Mouse (Mus musculus) heart, adult 2 months (tissue): ENCODE measurements at regions not wholly inside any gene's neighbourhood (a gene's known extent, or its start where the extent isn't known, plus 50 kb on each side); places are given as distances from the start of the nearest gene placed in this dataset.

ENCODE experiments used
- DNase-seq, 2 experiments: peaks; one replicate each; pipeline ENCODE4 v3.0.0; 2021
- H3K27ac ChIP-seq: fragments of 200-600 bp; 2 replicates; pipeline ENCODE4 v1.8.1; 2022
- H3K27me3 ChIP-seq: fragments of 200-500 bp; 2 replicates; pipeline ENCODE4 v1.6.1; 2012; ENCODE audit warnings: mild to moderate bottlenecking, low read length, inconsistent platforms, mixed read lengths; ENCODE audit not compliant: control insufficient read depth, insufficient read depth
- H3K36me3 ChIP-seq: fragments of 200-500 bp; 2 replicates; pipeline ENCODE4 v1.6.1; 2012; ENCODE audit warnings: low read length, inconsistent platforms; ENCODE audit not compliant: control insufficient read depth, insufficient read depth
- H3K4me1 ChIP-seq: fragments of 200-500 bp; 2 replicates; pipeline ENCODE4 v1.6.1; 2011; ENCODE audit warnings: low read length; ENCODE audit not compliant: control insufficient read depth, insufficient read depth
- H3K4me3 ChIP-seq: fragments of 200-600 bp; 2 replicates; pipeline ENCODE4 v1.8.1; 2022
- H3K79me2 ChIP-seq: fragments of 200-500 bp; replicated peaks from 2 replicates; pipeline ENCODE4 v1.6.1; 2012; ENCODE audit warnings: mild to moderate bottlenecking, inconsistent platforms, low read length, moderate library complexity, mixed read lengths; ENCODE audit not compliant: control insufficient read depth, insufficient read depth
- H3K9ac ChIP-seq: fragments of 200-500 bp; 2 replicates; pipeline ENCODE4 v1.6.1; 2012; ENCODE audit warnings: low read depth, mild to moderate bottlenecking, control low read depth, inconsistent platforms, low read length, mixed read lengths
- CTCF ChIP-seq: fragments of 200-600 bp; IDR thresholded peaks from 2 replicates; pipeline ENCODE4 v1.8.1; 2022; ENCODE audit warnings: antibody characterized with exemption, mild to moderate bottlenecking, moderate library complexity
- EP300 ChIP-seq: fragments of 200-500 bp; IDR thresholded peaks from 2 replicates; pipeline ENCODE4 v1.6.1; 2011; ENCODE audit warnings: low read depth, low read length, control low read depth; ENCODE audit not compliant: insufficient read depth
- POLR2A ChIP-seq: fragments of 200-500 bp; IDR thresholded peaks from 2 replicates; pipeline ENCODE4 v1.6.1; 2011; ENCODE audit warnings: mild to moderate bottlenecking, low read depth, low read length, control low read depth; ENCODE audit not compliant: insufficient read depth
- WGBS: fragments of 180-500 bp; shearing (Covaris S2); methylation state at CpG from one replicate; pipeline ENCODE4 v1.1.7; 2018; 5-methylcytosine and 5-hydroxymethylcytosine counted together
- intact Hi-C: fragments of 180-260 bp; cut with DNase I; formaldehyde crosslinking; loops from one replicate; pipeline ENCODE4 v1.15.1; 2025

DNA sequence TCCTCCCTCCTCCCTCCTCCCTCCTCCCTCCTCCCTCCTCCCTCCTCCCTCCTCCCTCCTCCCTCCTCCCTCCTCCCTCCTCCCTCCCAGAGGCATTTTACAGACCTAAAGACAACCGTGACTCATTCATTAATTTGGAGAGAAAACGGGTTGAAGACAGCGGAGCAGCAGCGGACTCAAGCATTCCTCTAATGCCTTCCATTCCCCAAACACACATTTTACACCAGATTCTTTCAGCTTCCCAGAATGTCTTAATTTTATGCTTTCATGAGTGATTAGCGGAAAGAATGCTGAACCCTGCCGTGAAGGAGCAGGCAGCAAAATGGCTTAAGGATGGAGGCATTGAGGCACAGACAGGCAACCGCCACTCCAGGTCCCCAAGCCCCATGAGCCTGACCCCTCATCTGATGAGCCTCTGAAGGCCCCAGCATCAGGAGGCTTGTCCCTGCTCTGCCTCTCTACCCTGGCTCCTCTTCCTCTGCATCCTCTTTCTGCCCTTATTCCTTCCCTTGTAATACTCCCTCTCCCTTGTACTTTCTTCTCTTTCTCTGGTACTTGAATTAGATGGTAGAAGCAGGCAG, 192.5 kb downstream of the Cdc5l start:
- Histone ChIP-seq H3K36me3 (no peaks in the 10 kb centered on the region), H3K27ac (no peak overlapping the region), H3K79me2 (no peaks in the 10 kb centered on the region), H3K27me3 (no peaks in the 10 kb centered on the region), H3K4me1 (no peaks in the 10 kb centered on the region), H3K4me3 (no peak overlapping the region), H3K9ac (no peak overlapping the region)
- DNase-seq, result no peak
- intact Hi-C loops, result no loop called here
- 72% methylated on average over 7 of the region's 7 CpGs for WGBS
- no peak for TF ChIP-seq POLR2A
- no peak for TF ChIP-seq CTCF
- TF ChIP-seq EP300, result no peak

DNA sequence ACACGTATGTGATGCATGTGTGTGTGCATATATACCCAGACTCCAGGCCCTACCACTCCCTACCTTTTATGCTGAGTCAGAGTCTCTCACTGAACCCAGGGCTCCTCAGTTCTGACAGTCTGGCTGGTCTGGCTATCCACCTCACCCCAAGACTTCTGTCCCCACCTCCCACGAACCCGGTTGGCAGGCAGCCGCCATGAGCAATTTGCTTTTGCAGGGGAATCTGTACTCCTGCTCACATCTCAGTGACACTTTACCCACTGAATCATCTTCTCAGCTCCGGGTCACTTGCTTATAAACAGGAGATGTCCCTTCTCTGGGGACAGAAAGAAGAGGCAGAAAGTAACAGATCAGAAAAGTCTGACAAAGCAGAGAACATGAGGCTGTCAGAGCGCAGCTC, 193.0 kb downstream of the Cdc5l start:
- intact Hi-C loops, result no loop called here
- WGBS, result 73% methylated on average over 6 of the region's 6 CpGs
- no peak for TF ChIP-seq POLR2A
- TF ChIP-seq EP300, result no peak
- no peak for TF ChIP-seq CTCF

DNA sequence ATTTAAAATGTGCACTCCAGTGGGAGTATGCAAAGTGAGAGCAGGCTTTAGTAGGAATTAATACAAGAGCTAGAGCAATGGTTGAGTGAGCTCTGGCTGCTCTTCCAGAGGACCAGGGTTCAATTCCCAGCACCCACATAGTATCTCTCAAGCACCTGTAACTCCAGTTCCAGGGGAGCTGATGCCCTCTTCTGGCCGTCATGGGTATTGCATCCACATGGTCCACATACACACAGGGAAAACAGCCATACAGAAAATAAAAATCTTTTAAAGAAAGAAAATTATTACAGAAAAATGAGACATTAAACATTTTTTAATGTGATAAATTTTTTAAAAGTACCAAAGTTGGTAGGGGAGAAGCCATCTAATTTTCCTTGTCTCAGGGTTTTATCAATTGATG, 196.3 kb downstream of the Cdc5l start:
- Histone ChIP-seq H3K36me3 (no peaks in the 10 kb centered on the region), H3K4me3 (no peak overlapping the region), H3K4me1 (no peaks in the 10 kb centered on the region), H3K27me3 (no peaks in the 10 kb centered on the region), H3K27ac (no peak overlapping the region), H3K9ac (no peak overlapping the region), H3K79me2 (no peaks in the 10 kb centered on the region)
- intact Hi-C loops, result no loop called here
- TF ChIP-seq POLR2A (no peak), CTCF (peak; percentile 31; the same call in 1 of the 2 replicates)
- WGBS, result 80% methylated on average over 1 of the region's 1 CpGs
- DNase-seq, result no peak

More for the DNA sequence above, 193.0 kb downstream of the Cdc5l start:
- Histone ChIP-seq H3K9ac (no peak overlapping the region), H3K79me2 (no peaks in the 10 kb centered on the region), H3K27me3 (no peaks in the 10 kb centered on the region), H3K36me3 (no peaks in the 10 kb centered on the region), H3K27ac (no peak overlapping the region), H3K4me1 (no peaks in the 10 kb centered on the region), H3K4me3 (no peak overlapping the region)
- DNase-seq, result no peak

DNA sequence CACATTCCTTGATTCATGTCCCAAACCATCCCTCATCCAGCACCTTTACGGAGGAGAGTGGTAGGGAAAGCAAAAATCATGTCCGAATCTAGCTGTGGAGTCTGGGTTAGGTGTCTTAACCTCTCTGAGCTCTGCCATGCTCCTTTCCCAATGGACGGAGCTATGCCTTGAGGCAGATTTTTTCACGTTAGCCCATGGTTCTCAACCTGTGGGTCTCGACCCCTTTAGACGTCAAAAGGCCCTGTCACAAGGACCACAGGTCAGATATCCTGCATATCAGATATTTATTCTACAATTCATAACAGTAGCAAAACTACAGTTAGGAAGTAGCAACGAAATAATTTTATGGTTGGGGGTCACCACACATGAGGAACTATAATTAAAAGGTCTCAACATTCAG, 198.1 kb downstream of the Cdc5l start:
- intact Hi-C loops, result no loop called here
- H3K27me3 ChIP-seq, result no peaks in the 10 kb centered on the region; the same call in 1 of the 2 replicates
- 82% methylated on average over 7 of the region's 7 CpGs for WGBS

DNA sequence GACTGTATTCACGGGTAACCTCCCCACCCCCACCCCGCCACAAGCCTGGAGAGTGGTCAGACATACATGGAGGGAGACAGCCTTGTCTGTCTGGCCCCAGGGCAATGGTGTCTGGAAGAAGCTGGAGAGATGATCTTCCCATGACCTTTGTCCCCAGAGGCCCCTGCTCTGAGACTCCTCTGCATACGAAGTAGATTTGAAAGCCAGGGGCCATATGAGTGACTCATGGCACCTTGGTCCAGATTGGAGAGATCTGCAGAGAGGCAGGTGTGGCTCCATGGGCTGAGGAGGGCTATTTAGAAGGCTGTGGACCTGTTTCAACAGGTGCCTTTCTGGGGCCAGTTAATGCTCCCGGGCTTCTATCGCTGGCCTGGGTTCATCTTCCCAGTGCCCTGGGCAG, 200.7 kb downstream of the Cdc5l start:
- WGBS, result 69% methylated on average over 5 of the region's 5 CpGs
- intact Hi-C loops, result no loop called here
- DNase-seq, result no peak

More for the DNA sequence above, 198.1 kb downstream of the Cdc5l start:
- H3K36me3 ChIP-seq, result no peaks in the 10 kb centered on the region
- TF ChIP-seq CTCF (no peak), POLR2A (no peak), EP300 (no peak)
- no peak overlapping the region for H3K4me3 ChIP-seq
- DNase-seq, result no peak
- no peaks in the 10 kb centered on the region for H3K4me1 ChIP-seq
- H3K9ac ChIP-seq, result no peak overlapping the region
- H3K27ac ChIP-seq, result no peak overlapping the region
- H3K79me2 ChIP-seq, result no peaks in the 10 kb centered on the region

DNA sequence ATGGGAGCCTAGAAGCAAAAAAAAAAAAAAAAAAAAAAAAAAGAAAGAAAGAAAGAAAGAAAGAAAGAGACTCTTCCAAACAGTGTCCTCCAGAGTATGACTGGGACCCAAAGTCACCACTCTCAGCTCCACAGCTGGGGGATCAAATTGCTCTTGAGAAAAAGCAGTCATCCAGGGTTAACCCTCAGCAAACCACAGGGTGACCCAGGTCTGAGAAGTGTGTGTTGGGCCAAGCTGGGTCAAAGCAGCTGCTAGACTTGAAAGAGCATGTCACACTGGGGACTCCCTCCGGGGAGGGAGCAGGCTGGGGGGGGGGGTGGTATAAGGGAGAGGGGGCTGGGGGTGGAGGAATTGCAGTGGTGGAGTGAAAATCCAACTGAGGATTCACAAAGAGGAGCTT, 206.3 kb downstream of the Cdc5l start:
- DNase-seq, result no peak
- intact Hi-C loops, result no loop called here
- Histone ChIP-seq H3K27ac (no peak overlapping the region), H3K36me3 (no peaks in the 10 kb centered on the region), H3K27me3 (no peaks in the 10 kb centered on the region; the same call in 1 of the 2 replicates), H3K79me2 (no peaks in the 10 kb centered on the region), H3K4me3 (no peak overlapping the region), H3K9ac (no peak overlapping the region), H3K4me1 (no peaks in the 10 kb centered on the region)
- WGBS, result 15% methylated on average over 1 of the region's 1 CpGs
- TF ChIP-seq CTCF (no peak), POLR2A (no peak), EP300 (no peak)

More for the DNA sequence above, 200.7 kb downstream of the Cdc5l start:
- no peak overlapping the region for H3K27ac ChIP-seq
- no peaks in the 10 kb centered on the region for H3K4me1 ChIP-seq
- no peak for TF ChIP-seq EP300
- TF ChIP-seq CTCF, result no peak
- no peak for TF ChIP-seq POLR2A
- no peaks in the 10 kb centered on the region; the same call in 1 of the 2 replicates for H3K27me3 ChIP-seq
- no peaks in the 10 kb centered on the region for H3K79me2 ChIP-seq
- no peaks in the 10 kb centered on the region for H3K36me3 ChIP-seq
- H3K4me3 ChIP-seq, result no peak overlapping the region
- H3K9ac ChIP-seq, result no peak overlapping the region
